Mouse (Mus musculus) Patski (cell line): ENCODE measurements at regions not wholly inside any gene's neighbourhood (a gene's known extent, or its start where the extent isn't known, plus 50 kb on each side); places are given as distances from the start of the nearest gene placed in this dataset.
"Not testable (repeated sequence)": the region's sequence is repeated elsewhere in the genome, so short reads cannot be mapped to it uniquely, and the experiment has no call there.

ENCODE experiments used
- ATAC-seq: fragments of 100-300 bp; one replicate; pipeline ENCODE4 v1.8.0; 2021
- CTCF ChIA-PET: fragments of 350-600 bp; sonication (Branson Sonifier 250); formaldehyde crosslinking; loops from one replicate; lab custom pipeline; 2022; ENCODE audit warnings: inconsistent platforms; lab: Charles Lee
- POLR2A ChIA-PET: fragments of 350-600 bp; sonication (Branson Sonifier 250); formaldehyde crosslinking; loops from one replicate; lab custom pipeline; 2022; ENCODE audit warnings: antibody characterized with exemption, inconsistent platforms; lab: Charles Lee
- DNase-seq: peaks from one replicate; pipeline ENCODE4 v3.0.0-alpha.2; 2011; ENCODE audit warnings: low read depth, low spot score
- H3K27me3 ChIP-seq: fragments of 371-371 bp; one replicate; pipeline ENCODE4 v1.5.1; 2021
- CTCF ChIP-seq: fragments of 100-300 bp; IDR thresholded peaks from one replicate; pipeline ENCODE4 v1.5.1; 2021
- in situ Hi-C: fragments of 300-500 bp; cut with MboI; formaldehyde crosslinking; loops from 3 replicates; pipeline ENCODE4 v1.11.1; 2018; ENCODE audit warnings: low pct_unique_long_range_greater_than_20kb, mixed read lengths

- no peak for TF ChIP-seq CTCF
- no peak for ATAC-seq
- ChIA-PET CTCF (interaction anchor here (0.9 kb wide), 1 partner anchor 9 kb away, joined by 3 read pairs; no protein-coding TSS in a partner anchor), POLR2A (no interaction called here)
- in situ Hi-C loops = no loop called here
- no peaks in the 10 kb centered on the region for H3K27me3 ChIP-seq
- DNase-seq = no peak
These were observed 304.7 kb upstream of the Shh start for GRCm38 (mm10) chr5:28771796-28772195.

- in situ Hi-C loops = no loop called here
- TF ChIP-seq CTCF = no peak
- no peak for DNase-seq
- ChIA-PET POLR2A (no interaction called here), CTCF (no interaction called here)
- no peaks in the 10 kb centered on the region for H3K27me3 ChIP-seq
- no peak for ATAC-seq
These were observed 289.3 kb upstream of the Shh start for GRCm38 (mm10) chr5:28756171-28756948.

GRCm38 (mm10) chr5:28751821-28752220, 284.8 kb upstream of the Shh start:
- DNase-seq, ATAC-seq, in situ Hi-C loops, CTCF ChIA-PET, POLR2A ChIA-PET: not testable (repeated sequence)
- H3K27me3 ChIP-seq = peaks cover 10% of the 10 kb centered on the region

- in situ Hi-C loops = no loop called here
- DNase-seq (no peak), ATAC-seq (no peak)
- POLR2A ChIA-PET = no interaction called here
- peaks cover 6% of the 10 kb centered on the region for H3K27me3 ChIP-seq
- CTCF ChIA-PET = no interaction called here
- no peak for TF ChIP-seq CTCF
These were observed 267.7 kb upstream of the Shh start for GRCm38 (mm10) chr5:28734768-28735167.

GRCm38 (mm10) chr5:28722067-28722466, 255.0 kb upstream of the Shh start:
- ChIA-PET CTCF (no interaction called here), POLR2A (no interaction called here)
- DNase-seq = no peak
- no peak for TF ChIP-seq CTCF
- in situ Hi-C loops = no loop called here
- no peak for ATAC-seq
- no peaks in the 10 kb centered on the region for H3K27me3 ChIP-seq

GRCm38 (mm10) chr5:28714978-28715377, 247.9 kb upstream of the Shh start:
- in situ Hi-C loops = no loop called here
- CTCF ChIA-PET = no interaction called here
- DNase-seq = no peak

GRCm38 (mm10) chr5:28710517-28710916, 243.5 kb upstream of the Shh start:
- peaks cover 11% of the 10 kb centered on the region for H3K27me3 ChIP-seq
- TF ChIP-seq CTCF = no peak
- no peak for ATAC-seq
- POLR2A ChIA-PET = no interaction called here
- in situ Hi-C loops = no loop called here
- CTCF ChIA-PET = no interaction called here
- DNase-seq = no peak

More at GRCm38 (mm10) chr5:28714978-28715377, 247.9 kb upstream of the Shh start:
- peaks cover 19% of the 10 kb centered on the region for H3K27me3 ChIP-seq
- TF ChIP-seq CTCF = no peak
- POLR2A ChIA-PET = no interaction called here
- no peak for ATAC-seq

GRCm38 (mm10) chr5:28709626-28710025, 242.6 kb upstream of the Shh start:
- POLR2A ChIA-PET = no interaction called here

GRCm38 (mm10) chr5:28704359-28704758, 237.3 kb upstream of the Shh start:
- CTCF ChIA-PET = no interaction called here
- TF ChIP-seq CTCF = no peak
- in situ Hi-C loops = no loop called here

More at GRCm38 (mm10) chr5:28709626-28710025, 242.6 kb upstream of the Shh start:
- ATAC-seq (no peak), DNase-seq (no peak)
- in situ Hi-C loops = no loop called here
- peaks cover 2% of the 10 kb centered on the region for H3K27me3 ChIP-seq
- CTCF ChIA-PET = no interaction called here
- TF ChIP-seq CTCF = no peak

GRCm38 (mm10) chr5:28696966-28697365, 229.9 kb upstream of the Shh start:
- DNase-seq = no peak
- ATAC-seq = no peak
- POLR2A ChIA-PET = no interaction called here
- TF ChIP-seq CTCF = no peak
- in situ Hi-C loops = no loop called here
- H3K27me3 ChIP-seq = no peaks in the 10 kb centered on the region
- CTCF ChIA-PET = interaction anchor here (0.9 to 1.0 kb wide), 2 partner anchors 9 to 12 kb away, joined by 3 read pairs; no protein-coding TSS in a partner anchor

More at GRCm38 (mm10) chr5:28704359-28704758, 237.3 kb upstream of the Shh start:
- no peak for DNase-seq
- no peaks in the 10 kb centered on the region for H3K27me3 ChIP-seq
- POLR2A ChIA-PET = no interaction called here
- no peak for ATAC-seq

GRCm38 (mm10) chr5:28690110-28690509, 223.1 kb upstream of the Shh start:
- ChIA-PET POLR2A (no interaction called here), CTCF (no interaction called here)
- ATAC-seq (no peak), DNase-seq (no peak)
- H3K27me3 ChIP-seq = no peaks in the 10 kb centered on the region
- in situ Hi-C loops = no loop called here
- TF ChIP-seq CTCF = no peak
